Mouse (Mus musculus) heart, postnatal 25 days (tissue): ENCODE measurements around the gene Gimap3. TPM values are rescaled to one million over a fixed set of nuclear protein-coding genes. Genes with fewer than 3 reads are reported as not detected.

Experiments used
- total RNA-seq, 2 experiments: library from RNA; stranded (reverse); gene quantifications; 2 replicates each; pipeline ENCODE4 v1.2.3; 2021

Gimap3 gene
- total RNA-seq, 2 experiments from 2014 or later, result 0.50 to 0.88 TPM

Other genes with a start within 250 kb of the Gimap3 start
- 10 to 100 TPM; 19.3 to 22.2 TPM for gene Atp6v0e2, start 233.2 kb downstream of the Gimap3 start, total RNA-seq
- gene Lrrc61, start 216.1 kb downstream of the Gimap3 start, total RNA-seq, result 10 to 100 TPM; 15.5 to 16.5 TPM
- gene Rarres2, start 198.1 kb downstream of the Gimap3 start, total RNA-seq, result 10 to 100 TPM; 73.6 to 91.2 TPM
- gene Gm45021, start 181.2 kb downstream of the Gimap3 start, total RNA-seq, result not detected
- gene Repin1, start 177.0 kb downstream of the Gimap3 start, total RNA-seq, result 10 to 100 TPM; 31.0 to 31.8 TPM
- 1 to 10 TPM; 1.0 to 2.2 TPM for gene Gm44965, start 176.9 kb downstream of the Gimap3 start, total RNA-seq
- 10 to 100 TPM; 10.9 to 11.2 TPM for gene Zfp775, start 168.8 kb downstream of the Gimap3 start, total RNA-seq
- gene AI854703, start 144.1 kb downstream of the Gimap3 start, total RNA-seq, result under 1 TPM; 0.14 to 0.23 TPM
- gene Gimap8, start 123.6 kb downstream of the Gimap3 start, total RNA-seq, result 1 to 10 TPM; 7.8 to 8.0 TPM
- 1 to 10 TPM; 3.1 to 4.9 TPM for gene Gimap9, start 94.7 kb downstream of the Gimap3 start, total RNA-seq
- gene Gimap4, start 86.3 kb downstream of the Gimap3 start, total RNA-seq, result 10 to 100 TPM; 29.0 to 30.8 TPM
- 10 to 100 TPM; 38.5 to 41.6 TPM for gene Gimap6, start 62.6 kb downstream of the Gimap3 start, total RNA-seq
- gene Gm28053, start 52.2 kb downstream of the Gimap3 start, total RNA-seq, result 1 to 10 TPM; 1.8 to 5.3 TPM
- gene Gimap7, start 52.2 kb downstream of the Gimap3 start, total RNA-seq, result under 1 TPM in 1 of 2 experiments, not detected in 1; 0.39 TPM
- 1 to 10 TPM; 8.5 to 9.8 TPM for gene Gimap1, start 31.8 kb downstream of the Gimap3 start, total RNA-seq
- gene Gimap5, start 24.7 kb downstream of the Gimap3 start, total RNA-seq, result 1 to 10 TPM; 6.1 to 6.8 TPM
- gene Tmem176a, start 70.1 kb upstream of the Gimap3 start, total RNA-seq, result 10 to 100 TPM; 16.6 to 20.0 TPM
- 10 to 100 TPM; 52.5 to 54.8 TPM for gene Tmem176b, start 70.6 kb upstream of the Gimap3 start, total RNA-seq
- gene Aoc1, start 102.0 kb upstream of the Gimap3 start, total RNA-seq, result not detected
- not detected for gene 1600015I10Rik, start 159.0 kb upstream of the Gimap3 start, total RNA-seq
- not detected for gene Doxl2, start 204.1 kb upstream of the Gimap3 start, total RNA-seq
- gene Svs1, start 216.0 kb upstream of the Gimap3 start, total RNA-seq, result not detected